31 mouse cellular contexts compared by ENCODE assay signal in genomic region chr3:135393186-135393585, GRCm38 (mm10). TPM values are rescaled to one million over a fixed set of nuclear protein-coding genes. Genes with fewer than 3 reads are reported as not detected.
DNase-seq lines count a peak whose midpoint lies in the region; ATAC-seq lines count a peak whose summit lies in the region.
"Had no signal": no experiment of that assay in that cellular context is flagged by ENCODE, and none has a peak within 500 bp of the region (broad histone marks: within the 10 kb centered on the region; RNA-seq: fewer than 3 reads in every experiment).

No protein-coding gene starts in this region.

- H3K4me2 ChIP-seq in kidney, embryonic 15.5 days = no peak overlapping the region
- H3K4me2 ChIP-seq: heart, embryonic 15.5 days; limb, embryonic 13.5 days; liver, embryonic 11.5 days; midbrain, embryonic 12.5 days; neural tube, embryonic 13.5 days had no signal

- H3K9ac ChIP-seq in kidney, embryonic 15.5 days = no peak overlapping the region
- H3K9ac ChIP-seq: heart, embryonic 15.5 days; limb, embryonic 13.5 days; midbrain, embryonic 12.5 days; neural tube, embryonic 13.5 days had no signal

- peaks cover 9% of the 10 kb centered on the region; the same call in 1 of the 2 replicates for H3K4me1 ChIP-seq in kidney, embryonic 15.5 days
- H3K4me1 ChIP-seq: heart, embryonic 10.5 days; midbrain, embryonic 12.5 days; neural tube, embryonic 13.5 days had no signal

- WGBS in kidney, embryonic 15.5 days = 73% methylated on average over 6 of the region's 6 CpGs

- no peak for ATAC-seq in kidney, embryonic 15.5 days (replicated peaks; ENCODE audit: low FRiP score)
- ATAC-seq: forebrain, embryonic 16.5 days; intestine, embryonic 16.5 days had no signal

- H3K9me3 ChIP-seq in kidney, embryonic 15.5 days (replicated peaks) = no peaks in the 10 kb centered on the region
- H3K9me3 ChIP-seq: G1E; heart, embryonic 10.5 days; heart, embryonic 15.5 days; limb, embryonic 13.5 days; megakaryocyte, embryonic 14.5 days; midbrain, embryonic 12.5 days; neural tube, embryonic 13.5 days had no signal

- H3K27me3 ChIP-seq in kidney, embryonic 15.5 days = no peaks in the 10 kb centered on the region
- H3K27me3 ChIP-seq: heart, embryonic 15.5 days; limb, embryonic 13.5 days; midbrain, embryonic 12.5 days; neural tube, embryonic 13.5 days had no signal

- no peaks in the 10 kb centered on the region for H3K36me3 ChIP-seq in kidney, embryonic 15.5 days
- H3K36me3 ChIP-seq: G1E; heart, embryonic 10.5 days; heart, embryonic 15.5 days; limb, embryonic 13.5 days; midbrain, embryonic 12.5 days; neural tube, embryonic 13.5 days had no signal

- DNase-seq in adrenal gland, adult 8-10 months = peak; percentile 13
- DNase-seq in adrenal gland, adult 18-20 months (ENCODE audit: low spot score in 2 of 2) = no peak
- peak; percentile 22 for DNase-seq in kidney, adult 9 months
- peak; percentile 38 for DNase-seq in adrenal gland, postnatal 14 days
- peak; percentile 19 to 23 for DNase-seq in kidney, postnatal 4 days
- DNase-seq in embryo, embryonic 10.5 days (ENCODE audit: low spot score) = no peak
- DNase-seq: cerebellum, adult 11-12 months; cerebellum, adult 9-11 months; gastrocnemius, adult 2 months; gastrocnemius, postnatal 36 days; lung, postnatal 36 days; right cerebral cortex, postnatal 4 days; thymus, adult 18-20 months; thymus, postnatal 25 days had no signal

- no peak overlapping the region for H3K4me3 ChIP-seq in kidney, embryonic 15.5 days (replicated peaks)
- H3K4me3 ChIP-seq: erythroblast, embryonic 14.5 days; gastrocnemius, adult 2 months; heart, embryonic 10.5 days; heart, embryonic 15.5 days; limb, embryonic 13.5 days; megakaryocyte, embryonic 14.5 days; midbrain, embryonic 12.5 days; neural tube, embryonic 13.5 days had no signal

- H3K27ac ChIP-seq in kidney, embryonic 15.5 days = no peak overlapping the region
- H3K27ac ChIP-seq: gastrocnemius, adult 2 months; heart, embryonic 10.5 days; heart, embryonic 15.5 days; limb, embryonic 13.5 days; midbrain, embryonic 12.5 days; neural tube, embryonic 13.5 days; stomach, postnatal 0 days had no signal

RNA-seq across cellular contexts. Expression of gene Cisd2, which starts 30.5 kb away (rescaled TPM):
- 10 to 100 TPM; 30.2 to 34.4 (median 32.5) TPM for total RNA-seq in adrenal gland, adult 8-10 months (2022)
- 10 to 100 TPM; 25.7 to 37.3 TPM for total RNA-seq in adrenal gland, adult 18-20 months (2021)
- 68.8 and 77.6 TPM in 2 replicates for polyA plus RNA-seq in kidney, embryonic 15.5 days (2015; fragmentation: Nextera tagmentation; extraction: Ambion mirVana)
- 30.2 and 31.1 TPM in 2 replicates for total RNA-seq in adrenal gland, postnatal 14 days (2021)

RNA-seq across cellular contexts. Expression of gene Ube2d3, which starts 44.8 kb away (rescaled TPM):
- 100 to 1,000 TPM; 299 to 393 (median 336) TPM for total RNA-seq in adrenal gland, adult 8-10 months (2022)
- total RNA-seq in adrenal gland, adult 18-20 months (2021) = 100 to 1,000 TPM; 391 to 441 TPM
- 512 and 532 TPM in 2 replicates for polyA plus RNA-seq in kidney, embryonic 15.5 days (2015; fragmentation: Nextera tagmentation; extraction: Ambion mirVana)
- total RNA-seq in adrenal gland, postnatal 14 days (2021) = 378 and 407 TPM in 2 replicates

RNA-seq across cellular contexts. Expression of gene Slc9b1, which starts 45.4 kb away (rescaled TPM):
- under 1 TPM in 3 of 4 experiments, not detected in 1; 0.17 to 1.00 (median 0.92) TPM for total RNA-seq in adrenal gland, adult 8-10 months (2022)
- total RNA-seq in adrenal gland, adult 18-20 months (2021) = under 1 TPM in 1 of 2 experiments, not detected in 1; 0.36 TPM
- polyA plus RNA-seq in kidney, embryonic 15.5 days (2015; fragmentation: Nextera tagmentation; extraction: Ambion mirVana) = 0.42 TPM in 1 of 2 replicates, not detected in the other
- 0.79 and 1.3 TPM in 2 replicates for total RNA-seq in adrenal gland, postnatal 14 days (2021)
- total RNA-seq: common myeloid progenitor, adult 5-6 weeks; gastrocnemius, adult 2 months; gastrocnemius, postnatal 36 days had no signal
- polyA plus RNA-seq: erythroblast, embryonic 14.5 days; forebrain, embryonic 16.5 days; heart, embryonic 15.5 days; hindbrain, embryonic 11.5 days; liver, embryonic 16.5 days; neural tube, embryonic 13.5 days; spleen, adult 2 months had no signal

Comparison
In these comparisons a context has a peak if more than half of its experiments do, and no peak if none do; other contexts are left out.
1. DNase-seq: peak in adrenal gland, adult 8-10 months (single experiment), kidney, adult 9 months (single experiment), adrenal gland, postnatal 14 days (single experiment) and kidney, postnatal 4 days (2 of 2); none in adrenal gland, adult 18-20 months (0 of 2) and embryo, embryonic 10.5 days (single experiment).